Mouse (Mus musculus) kidney, adult 8-10 months (tissue): ENCODE measurements around the gene Ttyh1.

ENCODE experiments used
- DNase-seq, 2 experiments: peaks; one replicate each; pipeline ENCODE4 v3.0.0; 2022

Ttyh1 gene

DNA sequence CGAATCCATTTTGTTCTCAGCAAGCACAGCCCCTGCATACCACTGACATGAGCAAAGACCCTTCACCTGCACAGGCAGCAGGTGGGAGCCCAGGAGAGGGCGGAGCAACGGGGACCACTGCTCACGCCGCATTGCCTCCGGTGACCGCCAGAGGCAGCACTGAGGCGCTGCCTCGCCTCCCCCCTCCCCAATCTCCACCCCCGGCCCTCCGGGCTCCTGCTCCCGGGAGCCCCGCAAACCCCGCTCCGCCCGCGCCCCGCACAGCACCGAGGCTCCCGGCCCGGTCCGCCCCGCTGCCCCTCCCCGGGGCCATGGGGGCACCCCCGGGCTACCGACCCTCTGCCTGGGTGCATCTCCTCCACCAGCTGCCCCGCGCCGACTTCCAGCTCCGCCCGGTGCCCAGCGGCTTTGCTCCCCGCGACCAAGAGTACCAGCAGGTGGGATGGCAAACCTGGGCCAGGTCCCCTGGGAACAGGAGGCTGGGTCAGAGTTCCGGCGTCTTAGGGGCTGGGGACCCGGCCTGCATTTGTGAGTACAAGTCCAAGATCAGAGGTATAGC, at the start of gene Ttyh1:
Gene Ttyh1 (plus strand): TSS at position 65 of the 559 bp plus-strand sequence.
- DNase-seq: no peak

DNA sequence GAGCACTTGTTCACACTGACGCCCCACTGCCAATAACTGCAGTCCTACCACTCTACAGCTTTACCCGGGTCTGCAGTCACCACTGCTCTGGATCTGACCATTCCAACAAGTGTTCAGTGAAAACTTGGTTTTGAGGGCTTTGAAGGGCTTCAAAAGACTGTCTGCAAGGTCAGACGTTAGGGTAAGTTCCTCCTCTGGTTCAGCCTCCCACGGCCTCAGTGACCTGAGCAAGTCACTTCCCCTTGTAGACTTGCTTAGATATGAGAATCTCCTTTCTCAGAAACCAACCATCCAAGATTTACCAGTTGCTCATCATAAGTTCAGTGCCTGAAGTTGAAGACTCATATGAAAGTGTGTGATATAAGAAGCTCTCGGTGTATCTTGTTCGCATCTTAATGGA, 48.1 kb upstream of the Ttyh1 start:
- DNase-seq: no peak

DNA sequence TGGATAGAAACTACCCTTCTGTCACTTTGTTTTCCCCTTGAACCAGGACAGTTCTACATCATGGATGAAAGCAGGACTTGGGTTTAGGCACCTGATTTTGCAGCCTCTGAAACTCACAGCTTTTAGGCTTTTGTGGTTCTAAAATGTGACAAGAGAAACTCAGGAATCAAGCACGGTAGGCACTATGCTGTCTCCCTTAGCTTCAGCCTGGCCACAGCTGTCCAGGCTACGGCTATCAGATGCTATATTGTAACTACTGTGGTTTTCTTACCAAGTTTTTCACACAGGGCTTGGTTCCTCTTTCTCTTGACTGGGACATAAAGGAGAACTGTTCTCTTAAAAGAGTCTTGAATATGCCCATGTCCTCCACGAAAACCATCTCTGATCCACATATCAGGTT, 46.1 kb upstream of the Ttyh1 start:
- DNase-seq: no peak

DNA sequence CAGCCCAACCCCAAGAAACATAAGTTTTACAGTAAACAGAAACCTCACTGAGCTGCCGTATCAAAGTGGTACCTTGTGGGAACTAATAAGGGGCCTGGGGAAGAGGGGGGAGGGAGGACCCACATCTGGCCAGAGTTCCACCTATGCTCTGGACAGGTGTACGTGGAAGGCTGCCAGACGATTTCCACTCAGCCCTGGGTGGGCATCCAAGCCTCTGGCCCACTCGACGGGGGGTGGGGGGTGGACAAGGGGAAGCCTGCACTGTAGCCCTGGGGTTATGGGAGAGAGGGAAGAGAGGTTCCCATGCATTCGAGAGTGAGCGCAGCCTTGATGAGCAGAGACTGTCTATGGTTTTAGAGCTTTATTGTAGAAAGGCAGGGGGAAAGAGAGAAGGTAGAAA, 39.7 kb upstream of the Ttyh1 start:
- no peak for DNase-seq

DNA sequence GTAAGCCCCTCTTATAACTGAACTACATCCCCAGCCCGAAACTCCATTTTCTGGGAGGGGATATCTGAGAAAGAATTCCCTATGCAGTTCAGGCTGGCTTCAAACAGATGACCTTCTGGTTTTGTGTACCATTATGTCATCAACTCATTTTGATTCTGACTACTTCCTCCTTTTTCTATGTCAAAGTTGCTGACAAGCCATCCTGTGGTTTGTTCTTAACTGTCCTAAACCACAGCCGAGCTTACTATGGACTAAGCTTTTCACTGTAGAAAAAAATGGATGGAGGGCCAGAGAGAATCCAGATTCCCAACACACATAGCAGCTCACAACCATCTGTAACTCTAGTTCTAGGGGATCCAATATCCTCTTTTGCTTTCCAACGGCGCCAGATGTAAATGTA, 38.7 kb upstream of the Ttyh1 start:
- no peak for DNase-seq

DNA sequence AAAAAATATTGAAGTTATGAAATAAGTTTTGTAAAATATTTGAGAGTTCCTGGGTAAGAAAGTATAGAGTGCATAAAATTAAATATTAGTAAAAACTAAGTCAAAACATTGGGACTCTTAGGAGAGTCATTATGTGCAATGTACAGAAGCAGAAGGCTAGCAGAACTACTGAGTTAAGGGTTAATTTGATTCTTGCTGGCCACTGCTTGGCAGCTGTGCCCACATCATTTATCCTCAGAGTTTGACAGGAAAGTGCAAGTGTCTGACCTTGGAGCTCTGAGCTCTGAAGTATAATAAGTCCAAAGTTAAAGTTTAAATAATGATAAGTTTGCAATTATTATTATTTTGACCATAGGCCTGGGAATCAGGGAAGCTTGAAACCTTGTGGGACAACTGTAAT, 37.5 kb upstream of the Ttyh1 start:
- no peak for DNase-seq

DNA sequence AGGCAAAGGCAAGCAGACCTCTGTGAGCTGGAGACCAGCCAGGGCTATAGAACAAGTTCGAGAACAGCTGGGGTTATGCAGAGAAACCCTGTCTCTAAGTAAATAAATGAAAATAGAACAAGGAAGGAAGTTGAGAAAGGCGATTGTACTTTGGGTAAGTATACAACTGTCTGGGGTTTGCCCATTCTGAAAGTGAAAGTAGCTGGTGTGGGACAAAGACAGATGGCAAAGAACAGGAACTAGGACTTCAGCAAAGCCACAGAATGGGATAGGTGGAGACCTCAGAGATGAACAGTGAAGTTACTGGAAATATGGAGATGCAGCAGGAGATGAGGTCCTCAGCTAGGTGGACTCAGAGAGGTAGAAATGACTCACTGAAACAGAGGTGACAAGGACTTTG, 36.4 kb upstream of the Ttyh1 start:
- peak in 1 of 2 experiments; percentile 12 for DNase-seq

DNA sequence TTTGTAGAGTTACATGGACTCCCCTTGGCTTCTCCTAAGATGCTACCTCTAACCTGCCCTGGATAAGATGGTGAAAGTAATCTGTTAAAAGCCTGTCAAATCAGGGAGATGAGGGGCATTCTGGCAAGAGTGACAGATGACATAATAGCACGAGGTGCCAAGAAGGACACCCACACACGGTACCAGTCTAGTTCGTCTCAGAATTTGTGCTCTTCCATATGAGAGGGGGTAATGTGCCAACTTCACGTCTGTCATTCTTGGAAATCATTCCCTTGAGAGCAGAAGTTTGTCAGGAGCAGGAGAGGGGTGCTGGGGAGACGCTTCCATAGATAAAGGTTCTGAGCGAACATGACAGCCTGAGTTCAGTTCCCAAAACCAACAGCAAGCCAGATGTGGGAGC, 35.0 kb upstream of the Ttyh1 start:
- DNase-seq: no peak

DNA sequence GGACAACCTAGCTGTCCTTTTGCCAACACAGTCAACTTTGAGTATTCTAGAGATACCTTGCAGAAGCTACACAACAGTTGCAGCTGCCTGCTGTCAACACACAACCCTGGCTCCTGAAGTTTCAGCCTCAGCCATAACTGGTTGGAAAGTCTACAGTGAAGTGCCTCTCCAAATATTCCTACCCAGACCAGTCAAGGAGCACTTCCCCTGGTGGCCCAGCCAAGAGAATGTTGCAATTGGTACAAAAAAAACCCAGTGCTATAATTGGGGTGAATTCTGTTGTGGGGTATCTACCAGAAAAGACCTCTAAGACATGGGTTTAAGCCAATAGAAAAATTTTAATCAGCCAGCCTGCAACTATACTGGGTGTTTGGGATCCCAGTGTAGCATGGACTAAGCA, 33.6 kb upstream of the Ttyh1 start:
- DNase-seq: no peak

DNA sequence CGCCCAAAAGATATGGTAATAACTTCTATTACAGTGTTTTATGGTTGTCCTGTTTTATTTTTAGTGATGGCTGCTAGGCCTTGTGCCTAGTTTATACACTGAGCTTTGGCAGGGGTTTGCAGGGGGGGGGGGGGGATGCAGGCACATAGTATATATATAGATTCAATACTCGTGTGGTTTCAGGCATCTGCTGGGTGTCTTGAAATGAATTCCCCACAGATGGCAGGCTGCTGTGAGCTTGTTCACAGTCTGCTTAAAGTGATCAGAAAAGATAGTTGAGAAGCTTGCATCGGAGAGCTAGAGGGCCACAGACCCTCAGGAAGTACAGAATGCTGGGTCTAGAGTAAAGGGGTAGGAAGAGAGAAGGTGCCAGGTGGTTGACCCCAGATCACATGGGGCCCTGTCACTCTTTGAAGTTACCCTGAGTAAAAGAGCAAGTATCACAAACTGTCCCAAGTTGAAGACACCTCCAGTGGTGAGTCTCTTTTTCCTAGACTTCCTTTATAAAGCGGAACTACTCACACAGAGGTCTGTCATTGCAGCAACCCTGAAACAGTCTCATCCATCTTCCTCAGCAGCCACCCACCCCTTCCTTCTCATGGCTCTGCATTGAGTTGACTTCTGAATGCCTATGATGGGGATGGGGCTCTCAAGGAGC, 31.8 kb upstream of the Ttyh1 start:
- no peak for DNase-seq

DNA sequence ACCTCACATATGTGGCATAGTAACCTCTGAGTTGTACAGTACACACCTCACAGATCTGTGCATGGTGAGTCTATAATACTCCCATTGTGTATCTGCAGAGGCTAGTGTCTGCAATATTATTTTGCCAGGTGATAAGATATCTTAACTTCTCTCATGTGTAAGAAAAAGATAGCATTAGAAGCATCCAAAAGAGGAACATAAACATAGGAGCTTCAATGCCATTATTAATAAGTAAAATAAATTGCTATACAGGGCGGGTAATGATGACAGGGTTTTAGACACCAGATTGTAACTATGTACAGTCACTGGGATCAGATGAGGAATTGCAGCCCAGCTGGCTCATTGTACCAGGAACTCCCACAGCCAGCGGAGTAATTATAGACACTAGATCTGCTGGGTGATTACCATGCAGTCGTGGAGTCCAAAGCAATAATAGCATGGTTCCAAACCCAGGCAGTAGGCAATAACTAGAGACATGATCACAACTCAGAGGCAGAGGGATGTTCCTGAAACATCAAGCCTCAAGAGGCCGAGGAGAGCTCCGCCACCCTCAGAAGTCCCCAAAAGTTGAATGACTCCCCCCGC, 31.2 kb upstream of the Ttyh1 start:
- DNase-seq: no peak

DNA sequence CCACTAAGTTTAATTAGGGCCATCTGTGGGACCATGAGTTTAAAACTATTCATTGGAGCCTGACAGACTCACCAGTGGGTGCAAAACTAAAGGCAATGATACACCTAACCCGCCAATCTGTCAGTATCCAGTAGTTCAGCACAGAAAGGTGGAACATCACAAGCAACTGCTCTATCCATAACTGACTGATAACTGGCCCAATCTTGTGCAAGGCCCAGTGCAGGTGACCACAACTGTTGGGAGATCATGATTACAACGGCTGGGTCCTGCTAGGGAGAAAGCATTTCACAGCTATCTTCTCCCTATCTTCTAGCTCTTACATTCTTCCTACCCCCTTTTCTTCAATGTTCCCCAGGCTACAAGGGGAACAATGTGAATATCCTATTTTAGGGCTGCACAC, 30.5 kb upstream of the Ttyh1 start:
- no peak for DNase-seq

DNA sequence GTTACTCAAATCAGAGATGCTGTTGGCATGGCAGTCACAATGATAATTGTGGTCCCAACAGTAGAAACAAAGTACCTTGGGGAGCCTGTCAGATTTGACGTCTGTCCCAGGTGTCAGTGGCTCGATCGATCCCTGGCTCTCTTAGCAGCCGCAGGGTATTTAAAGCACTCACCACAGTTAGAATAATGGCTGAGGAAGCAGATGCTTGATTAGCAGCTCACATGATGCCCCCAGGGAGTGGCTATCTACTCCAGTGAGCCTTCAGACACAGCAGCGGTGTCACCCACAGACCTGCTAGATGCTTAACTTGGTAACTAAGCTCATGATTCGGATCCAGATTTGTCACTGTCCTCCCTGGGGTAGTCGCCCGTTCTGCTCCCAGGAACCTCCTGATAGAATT, 28.0 kb upstream of the Ttyh1 start:
- no peak for DNase-seq

DNA sequence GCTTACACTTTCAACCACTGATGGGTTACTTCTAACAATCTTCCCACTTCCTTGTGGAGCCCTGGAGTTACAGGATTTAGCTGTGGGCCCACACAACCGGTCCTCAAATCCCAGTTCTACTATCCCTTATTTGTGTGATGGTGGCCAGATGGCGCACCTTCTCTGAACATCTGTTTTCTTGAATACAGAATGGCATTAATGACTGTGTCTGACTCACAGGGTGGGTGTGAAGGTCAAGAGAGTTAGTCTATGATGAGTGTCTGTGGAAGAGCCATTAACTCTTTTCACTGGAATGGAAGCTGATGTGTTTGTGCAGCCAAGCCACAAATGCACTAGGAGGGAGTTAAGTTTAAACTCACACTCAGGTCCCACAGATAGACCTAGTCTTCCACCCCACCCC, 20.9 kb upstream of the Ttyh1 start:
- no peak for DNase-seq

DNA sequence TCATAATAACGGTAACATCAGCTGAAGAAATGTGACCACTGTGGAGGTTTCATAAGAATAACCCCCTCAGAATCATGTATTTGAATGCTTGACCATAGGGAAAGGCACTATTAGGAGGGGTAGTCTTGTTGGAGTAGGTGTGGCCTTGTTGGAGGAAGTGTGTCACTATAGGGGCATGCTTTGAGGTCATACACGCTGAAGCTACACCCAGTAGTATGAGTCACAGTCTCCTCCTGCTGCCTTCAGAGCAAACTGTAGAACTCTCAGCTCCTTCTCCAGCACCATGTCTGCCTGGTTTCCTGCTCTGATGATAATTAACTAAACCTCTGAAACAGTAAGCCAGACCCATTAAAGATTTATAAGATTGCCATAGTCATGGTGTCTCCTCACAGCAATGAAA, 20.4 kb upstream of the Ttyh1 start:
- no peak for DNase-seq

DNA sequence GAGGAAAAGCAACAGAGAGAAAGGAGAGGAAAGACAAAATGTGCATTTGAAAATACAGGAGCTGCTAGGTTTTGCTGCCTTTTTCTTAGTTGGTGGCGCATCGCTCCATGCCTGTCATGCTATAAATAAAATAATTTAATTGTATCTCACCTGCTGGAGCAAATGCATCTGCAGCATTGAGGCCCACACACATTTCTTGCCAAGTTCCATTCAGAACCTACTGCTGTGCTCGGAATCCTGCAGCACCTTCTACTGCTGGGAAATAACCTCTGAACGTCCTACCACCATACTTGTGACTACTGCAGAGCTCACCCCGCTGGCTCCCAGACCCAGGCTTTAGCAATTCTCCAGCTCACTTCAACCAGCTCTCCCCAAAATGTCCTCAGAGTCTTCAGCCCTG, 18.1 kb upstream of the Ttyh1 start:
- DNase-seq: no peak

DNA sequence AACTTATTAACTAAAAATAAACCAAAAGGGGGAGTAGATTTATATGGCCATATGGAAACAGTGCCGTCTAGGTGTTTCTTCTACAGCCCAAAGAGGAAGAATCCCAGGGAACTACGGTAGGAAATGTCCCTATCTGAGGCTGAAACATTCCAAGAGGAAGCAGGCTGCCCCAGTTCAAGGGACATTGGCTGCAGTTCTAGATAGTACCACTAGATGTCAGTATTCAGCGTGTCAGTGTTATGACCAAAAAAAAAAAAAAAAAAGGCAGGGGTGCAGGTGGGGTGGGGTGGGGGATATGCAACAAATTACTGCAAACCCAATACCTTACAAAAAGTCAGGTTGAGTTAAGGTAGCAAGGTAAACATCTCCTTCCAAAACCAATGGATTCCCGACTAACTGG, 15.8 kb upstream of the Ttyh1 start:
- no peak for DNase-seq

DNA sequence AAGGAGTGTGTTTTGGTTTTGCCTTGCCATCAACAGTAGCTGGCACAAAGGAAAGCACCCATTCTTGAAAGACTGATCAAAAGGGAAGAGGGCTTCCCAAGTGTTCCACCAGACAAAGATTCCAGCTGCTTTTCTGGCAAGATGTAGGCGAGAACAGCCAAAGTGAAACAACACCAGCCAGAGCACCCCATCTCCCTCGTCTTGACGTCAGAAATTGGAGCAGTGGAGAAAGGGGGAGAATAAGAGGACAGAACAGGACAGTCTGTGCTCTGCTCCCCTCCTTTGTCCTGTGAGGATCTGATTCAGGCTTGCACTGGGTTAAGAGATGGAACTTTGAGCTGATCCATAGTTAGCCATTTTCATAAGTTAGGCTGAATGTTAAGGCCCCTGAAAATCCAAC, 7.4 kb upstream of the Ttyh1 start:
- no peak for DNase-seq

DNA sequence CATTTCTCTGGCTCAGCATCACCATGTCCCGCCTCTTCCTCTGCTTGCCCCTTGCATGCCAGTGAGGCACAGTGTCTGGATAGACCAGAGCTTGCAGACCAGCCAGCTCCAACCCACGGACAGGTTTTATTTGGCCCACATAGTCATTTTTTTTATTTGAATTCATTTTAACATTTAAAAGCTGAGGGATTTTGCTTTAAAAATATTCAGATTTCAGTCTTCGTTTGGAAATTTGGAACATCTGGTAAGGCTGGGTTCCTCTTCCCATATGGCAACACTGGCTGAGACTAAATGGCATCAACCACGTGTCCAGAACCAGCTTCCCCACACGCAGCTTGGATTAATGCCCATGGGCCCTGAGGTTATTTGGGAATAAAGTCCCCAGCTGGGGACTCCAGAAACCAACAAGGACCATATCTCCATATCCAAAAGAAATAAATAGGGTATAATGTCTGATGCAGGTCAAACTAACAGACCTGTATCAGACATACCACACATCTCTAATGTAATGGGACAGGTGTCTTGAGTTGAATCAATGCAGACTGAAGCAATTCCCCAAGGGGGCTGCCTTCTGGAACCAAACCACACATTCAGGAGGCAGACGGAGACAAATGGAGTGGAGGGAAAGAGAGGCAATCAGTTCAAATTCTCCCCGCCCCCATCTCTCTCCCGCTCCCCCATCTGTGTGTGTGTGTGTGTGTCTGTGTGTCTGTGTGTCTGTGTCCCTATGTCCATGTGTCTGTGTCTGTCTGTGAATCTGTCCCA, 2.0 kb upstream of the Ttyh1 start:
- DNase-seq: no peak

DNA sequence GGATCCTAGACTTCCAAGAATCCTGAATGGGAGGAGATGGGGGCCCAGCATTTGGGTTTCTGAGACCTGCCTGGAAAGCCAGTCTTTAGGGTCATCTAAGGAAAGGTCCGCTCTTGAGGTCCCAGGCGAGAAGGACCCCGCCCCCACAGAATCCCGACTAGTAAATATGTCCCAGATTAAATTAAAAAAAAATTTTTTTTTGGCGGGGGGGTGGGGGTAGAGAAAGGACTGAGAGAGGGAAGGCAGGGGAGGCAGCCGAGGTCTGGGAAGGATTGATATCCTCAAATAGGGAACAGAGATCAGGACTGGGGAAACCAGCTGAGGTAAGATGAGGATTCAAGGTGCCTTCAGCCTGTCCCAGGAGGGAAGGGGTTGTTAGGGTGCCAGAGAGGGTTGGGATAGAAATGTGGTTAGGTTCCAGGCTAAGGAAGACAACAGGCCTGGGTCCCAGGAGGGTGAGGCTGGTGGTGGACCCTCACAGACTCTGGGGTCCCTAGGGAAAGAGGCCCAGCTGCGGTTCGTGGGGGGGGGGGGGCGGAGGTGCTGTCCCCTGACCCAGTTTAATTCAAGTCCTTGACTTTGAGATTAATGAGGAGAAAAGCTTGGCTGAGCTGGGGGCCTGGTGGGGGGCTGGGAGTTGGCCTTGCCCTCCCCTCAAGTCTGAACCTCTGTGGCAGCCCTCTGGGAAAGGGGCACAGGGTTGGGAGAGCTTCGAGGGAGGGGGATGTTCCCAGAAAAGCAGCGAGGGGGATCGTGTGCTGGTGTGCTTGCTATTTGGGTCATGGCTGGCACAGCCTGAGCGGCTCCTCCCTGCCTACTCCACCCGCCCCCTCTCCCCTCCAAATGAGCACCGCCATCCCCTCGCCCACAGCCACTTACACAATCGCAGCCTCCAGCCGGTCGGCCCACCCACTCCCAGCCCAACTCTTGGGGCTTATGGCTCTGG, 1.0 kb downstream of the Ttyh1 start:
- no peak for DNase-seq

DNA sequence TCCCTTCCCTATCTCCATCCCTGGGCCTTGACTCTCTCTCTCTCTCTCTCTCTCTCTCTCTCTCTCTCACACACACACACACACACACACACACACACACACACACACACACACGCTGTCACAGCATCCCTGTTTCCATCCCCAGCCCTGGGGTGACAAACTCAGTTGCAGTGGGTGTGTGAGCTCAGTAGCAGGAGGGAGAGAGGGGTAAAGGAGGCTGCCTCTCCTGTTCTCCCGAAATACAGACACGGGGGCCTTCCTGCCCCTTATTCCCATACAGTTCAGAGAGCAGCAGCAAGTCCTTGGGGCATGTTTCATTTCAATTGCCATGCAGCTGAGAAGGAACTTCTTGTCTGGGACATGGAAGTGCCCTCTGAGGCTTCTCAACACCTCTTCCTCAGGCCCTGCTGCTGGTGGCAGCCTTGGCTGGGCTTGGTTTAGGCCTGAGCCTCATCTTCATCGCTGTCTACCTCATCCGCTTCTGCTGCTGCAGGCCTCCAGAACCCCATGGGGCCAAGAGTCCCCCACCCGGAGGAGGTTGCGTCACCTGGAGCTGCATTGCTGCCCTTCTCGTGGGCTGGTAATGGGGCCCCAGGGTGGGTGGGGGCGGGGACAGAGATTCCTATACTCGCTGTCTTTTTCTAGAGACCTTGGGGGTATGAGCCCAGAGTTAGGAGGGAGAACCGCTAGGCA, 3.0 kb downstream of the Ttyh1 start:
- no peak for DNase-seq

DNA sequence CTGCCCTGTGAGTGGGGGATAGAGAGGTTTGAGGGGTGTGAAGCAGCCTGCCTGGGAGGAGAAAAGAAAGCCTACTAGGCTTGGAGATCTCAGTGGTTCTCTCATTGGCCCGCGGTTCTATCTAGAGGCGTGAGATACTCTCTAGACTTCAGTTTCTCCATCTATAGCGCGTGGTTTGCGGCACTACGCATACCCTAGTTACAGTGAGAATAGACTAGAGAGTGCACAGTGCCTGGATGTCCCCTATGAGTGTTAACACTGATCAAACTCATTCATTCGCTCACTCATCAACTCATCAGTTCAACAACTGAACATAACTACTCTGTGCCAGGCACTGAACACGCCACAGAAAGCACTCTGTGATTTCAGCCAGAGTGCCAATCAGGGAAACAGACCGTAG, 3.6 kb downstream of the Ttyh1 start:
- DNase-seq: no peak
